Comparison of ENCODE assay signal across 7 mouse cellular contexts in the genomic region with DNA sequence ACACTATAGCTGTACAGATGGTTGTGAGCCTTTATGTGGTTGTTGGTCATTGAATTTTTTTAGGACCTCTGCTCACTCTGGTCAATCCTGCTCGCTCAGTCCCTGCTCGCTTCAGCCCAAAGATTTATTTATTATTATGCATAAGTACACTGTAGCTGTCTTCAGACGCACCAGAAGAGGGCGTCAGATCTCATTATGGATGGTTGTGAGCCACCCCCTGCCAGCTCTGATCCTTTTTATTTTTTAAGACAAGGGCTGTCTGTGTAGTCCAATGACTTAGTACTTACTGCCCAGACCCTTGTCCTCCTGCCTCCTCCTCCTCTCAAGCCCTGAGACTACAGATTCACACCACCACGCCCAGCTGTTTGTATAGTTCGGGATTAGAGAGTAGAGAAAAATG. TPM values are rescaled to one million over a fixed set of nuclear protein-coding genes. Genes with fewer than 3 reads are reported as not detected.
"Had no signal": no experiment of that assay in that cellular context is flagged by ENCODE, and none has a peak within 500 bp of the region (broad histone marks: within the 10 kb centered on the region; RNA-seq: fewer than 3 reads in every experiment).

No protein-coding gene starts in this region.

RNA-seq across cellular contexts. Expression of a gene that starts 19.2 kb away (rescaled TPM):
- polyA plus RNA-seq: liver, adult 2 months; liver, embryonic 13.5 days; liver, embryonic 16.5 days; macrophage; midbrain, embryonic 12.5 days; midbrain, embryonic 15.5 days; neural tube, embryonic 13.5 days had no signal

RNA-seq across cellular contexts. Expression of a gene that starts 29.8 kb away (rescaled TPM):
- polyA plus RNA-seq: macrophage had no signal
